Mouse (Mus musculus): ENCODE results near the gene Znhit2. TPM values are rescaled to one million over a fixed set of nuclear protein-coding genes. Genes with fewer than 3 reads are reported as not detected.
A peak's percentile ranks its signal among the peaks of the same experiment; 100 is the strongest.

The Znhit2 gene
- polyA plus RNA-seq (2012; rRNA removed): 15.8 and 17.9 TPM in 2 replicates
- 19.3 and 20.4 TPM in 2 replicates for polyA plus RNA-seq (2014; fragmentation: Nextera tagmentation; extraction: Ambion mirVana)

GRCm38 (mm10) chr19:6061021-6061533, at the start of gene Znhit2:
TSS of gene Znhit2 (plus strand) at chr19:6061192.
- Histone ChIP-seq H3K9me3 (ENCODE audit: control insufficient read depth, low read length) (no peaks in the 10 kb centered on the region), H3K9ac (replicated peaks) (peak within 1 kb of the TSS; percentile 92), H3K27ac (peak within 1 kb of the TSS; percentile 94), H3K36me3 (replicated peaks; ENCODE audit: control insufficient read depth, insufficient read depth, low read depth) (peaks cover 24% of the 10 kb centered on the region), H3K4me3 (ENCODE audit: insufficient read depth in 1 of 2, low read depth in 2 of 2, low read length in 2 of 2) (peak within 1 kb of the TSS; percentile 66 to 97), H3K27me3 (ENCODE audit: control insufficient read depth, insufficient read depth, low read length) (no peaks in the 10 kb centered on the region), H3K4me2 (ENCODE audit: low read depth) (peak within 1 kb of the TSS; percentile 86), H3K4me1 (replicated peaks; ENCODE audit: control insufficient read depth in 2 of 2, insufficient read depth in 2 of 2, low read length in 1 of 2) (peaks cover 22 to 24% of the 10 kb centered on the region in 2 experiments)
- peak; percentile 31 for TF ChIP-seq CTCF (IDR thresholded peaks at IDR 0.05; ENCODE audit: low read depth)
- TF ChIP-seq EP300 (IDR thresholded peaks at IDR 0.05; ENCODE audit: low read depth): peak; percentile 14; the same call in 1 of the 2 replicates
- ATAC-seq (ENCODE audit: insufficient read depth): peak; percentile 69
- WGBS (ENCODE audit: insufficient replicate concordance): under 1% methylated on average over 58 of the region's 58 CpGs
- peak; percentile 91 for DNase-seq (ENCODE audit: low read depth in 3 of 3, low spot score in 3 of 3)

GRCm38 (mm10) chr19:6013691-6014090, 47.3 kb upstream of the Znhit2 start:
- no peak for TF ChIP-seq EP300 (IDR thresholded peaks at IDR 0.05; ENCODE audit: low read depth)
- TF ChIP-seq CTCF (IDR thresholded peaks at IDR 0.05; ENCODE audit: low read depth): no peak
- peak overlapping the region; percentile 89 for H3K9ac ChIP-seq (replicated peaks)
- no peaks in the 10 kb centered on the region for H3K9me3 ChIP-seq (ENCODE audit: control insufficient read depth, low read length)
- H3K4me2 ChIP-seq (ENCODE audit: low read depth): peak overlapping the region; percentile 90
- H3K27ac ChIP-seq: no peak overlapping the region
- DNase-seq (ENCODE audit: low read depth in 3 of 3, low spot score in 3 of 3) (no peak), ATAC-seq (ENCODE audit: insufficient read depth) (no peak)
- no peaks in the 10 kb centered on the region for H3K27me3 ChIP-seq (ENCODE audit: control insufficient read depth, insufficient read depth, low read length)
- peaks cover 27% of the 10 kb centered on the region for H3K36me3 ChIP-seq (replicated peaks; ENCODE audit: control insufficient read depth, insufficient read depth, low read depth)
- peak overlapping the region; percentile 74 to 89; a peak in 3 of 4 replicates for H3K4me3 ChIP-seq (ENCODE audit: insufficient read depth in 1 of 2, low read depth in 2 of 2, low read length in 2 of 2)
- WGBS (ENCODE audit: insufficient replicate concordance): 76% methylated on average over 10 of the region's 10 CpGs
- H3K4me1 ChIP-seq (replicated peaks; ENCODE audit: control insufficient read depth in 2 of 2, insufficient read depth in 2 of 2, low read length in 1 of 2): peaks cover 23 to 37% of the 10 kb centered on the region in 2 experiments

GRCm38 (mm10) chr19:6014991-6015510, 45.9 kb upstream of the Znhit2 start:
- H3K9me3 ChIP-seq (ENCODE audit: control insufficient read depth, low read length): no peaks in the 10 kb centered on the region
- WGBS (ENCODE audit: insufficient replicate concordance): 0% methylated on average over 18 of the region's 18 CpGs
- H3K4me3 ChIP-seq (ENCODE audit: insufficient read depth in 1 of 2, low read depth in 2 of 2, low read length in 2 of 2): peak overlapping the region; percentile 74 to 89
- peak overlapping the region; percentile 90 for H3K4me2 ChIP-seq (ENCODE audit: low read depth)
- peak overlapping the region; percentile 89 for H3K9ac ChIP-seq (replicated peaks)
- TF ChIP-seq EP300 (IDR thresholded peaks at IDR 0.05; ENCODE audit: low read depth) (peak; percentile 69), CTCF (IDR thresholded peaks at IDR 0.05; ENCODE audit: low read depth) (no peak)
- H3K27ac ChIP-seq: peak overlapping the region; percentile 85
- ATAC-seq (ENCODE audit: insufficient read depth): peak; percentile 94
- DNase-seq (ENCODE audit: low read depth in 3 of 3, low spot score in 3 of 3): peak; percentile 85 to 86 (median 86)
- H3K36me3 ChIP-seq (replicated peaks; ENCODE audit: control insufficient read depth, insufficient read depth, low read depth): peaks cover 18% of the 10 kb centered on the region
- peaks cover 23 to 41% of the 10 kb centered on the region in 2 experiments for H3K4me1 ChIP-seq (replicated peaks; ENCODE audit: control insufficient read depth in 2 of 2, insufficient read depth in 2 of 2, low read length in 1 of 2)
- H3K27me3 ChIP-seq (ENCODE audit: control insufficient read depth, insufficient read depth, low read length): no peaks in the 10 kb centered on the region

GRCm38 (mm10) chr19:6015511-6016315, 45.3 kb upstream of the Znhit2 start, which contains the start of gene Capn1:
TSS of gene Capn1 (minus strand) at chr19:6015897.
- peak; percentile 70 for TF ChIP-seq CTCF (IDR thresholded peaks at IDR 0.05; ENCODE audit: low read depth)
- TF ChIP-seq EP300 (IDR thresholded peaks at IDR 0.05; ENCODE audit: low read depth): no peak
- H3K27me3 ChIP-seq (ENCODE audit: control insufficient read depth, insufficient read depth, low read length): no peaks in the 10 kb centered on the region
- peak within 1 kb of the TSS; percentile 89 for H3K9ac ChIP-seq (replicated peaks)
- peak within 1 kb of the TSS; percentile 85 for H3K27ac ChIP-seq
- peaks cover 23 to 41% of the 10 kb centered on the region in 2 experiments for H3K4me1 ChIP-seq (replicated peaks; ENCODE audit: control insufficient read depth in 2 of 2, insufficient read depth in 2 of 2, low read length in 1 of 2)
- H3K4me3 ChIP-seq (ENCODE audit: insufficient read depth in 1 of 2, low read depth in 2 of 2, low read length in 2 of 2): peak within 1 kb of the TSS; percentile 74 to 89
- 3% methylated on average over 40 of the region's 40 CpGs for WGBS (ENCODE audit: insufficient replicate concordance)
- ATAC-seq (ENCODE audit: insufficient read depth) (peak; percentile 73), DNase-seq (ENCODE audit: low read depth in 3 of 3, low spot score in 3 of 3) (peak in 1 of 3 experiments; percentile 57)
- H3K4me2 ChIP-seq (ENCODE audit: low read depth): peak within 1 kb of the TSS; percentile 90
- peaks cover 11% of the 10 kb centered on the region for H3K36me3 ChIP-seq (replicated peaks; ENCODE audit: control insufficient read depth, insufficient read depth, low read depth)
- no peaks in the 10 kb centered on the region for H3K9me3 ChIP-seq (ENCODE audit: control insufficient read depth, low read length)

Measured in liver, embryonic 14.5 days (tissue).